Mouse (Mus musculus) G1E (cell line): ENCODE data around the gene Zdhhc17. TPM values are rescaled to one million over a fixed set of nuclear protein-coding genes. Genes with fewer than 3 reads are reported as not detected.
A peak's percentile ranks its signal among the peaks of the same experiment; 100 is the strongest.

Experiments
- ATAC-seq: 2 replicates; pipeline ENCODE4 v1.8.0; 2016; ENCODE audit warnings: mild to moderate bottlenecking; ENCODE audit not compliant: insufficient number of reproducible peaks, poor library complexity, low FRiP score, severe bottlenecking; ENCODE audit errors: extremely low read depth
- DNase-seq: peaks from one replicate; pipeline ENCODE4 v3.0.0; 2012; ENCODE audit warnings: low spot score
- H3K27me3 ChIP-seq: 2 replicates; pipeline ENCODE4 v1.6.1; 2012; ENCODE audit warnings: mild to moderate bottlenecking, low read length, inconsistent platforms; ENCODE audit not compliant: insufficient read depth
- H3K36me3 ChIP-seq: replicated peaks from 2 replicates; pipeline ENCODE3; 2012; ENCODE audit warnings: mild to moderate bottlenecking, inconsistent platforms
- H3K4me1 ChIP-seq: 2 replicates; pipeline ENCODE4 v1.6.1; 2012; ENCODE audit warnings: low read depth, low read length, inconsistent platforms, mixed read lengths; ENCODE audit not compliant: insufficient read depth
- H3K4me3 ChIP-seq: 2 replicates; pipeline ENCODE4 v1.5.1; 2012; ENCODE audit warnings: low read depth, mild to moderate bottlenecking, inconsistent platforms, low read length, moderate library complexity, mixed read lengths
- H3K9me3 ChIP-seq: replicated peaks from 2 replicates; pipeline ENCODE4 v1.6.1; 2012; ENCODE audit warnings: inconsistent platforms
- CTCF ChIP-seq: IDR thresholded peaks from 2 replicates; pipeline ENCODE4 v1.5.1; 2012; ENCODE audit warnings: low read depth, low read length, inconsistent platforms, mixed read lengths
- GATA1 ChIP-seq: IDR thresholded peaks from 2 replicates; pipeline ENCODE4 v1.6.1; 2012; ENCODE audit warnings: borderline replicate concordance, low read length, inconsistent platforms, mixed read lengths
- GATA2 ChIP-seq: IDR thresholded peaks from 2 replicates; pipeline ENCODE4 v1.6.1; 2012; ENCODE audit warnings: low read depth, low read length, inconsistent platforms, borderline replicate concordance
- POLR2AphosphoS5 ChIP-seq: IDR thresholded peaks from 2 replicates; pipeline ENCODE4 v1.6.1; 2012; ENCODE audit warnings: low read depth, low read length, inconsistent platforms; ENCODE audit not compliant: insufficient replicate concordance
- TAL1 ChIP-seq: conservative IDR thresholded peaks from 2 replicates; pipeline ENCODE4 v1.6.1; 2012; ENCODE audit warnings: low read depth, low read length, inconsistent platforms, mixed read lengths
- polyA plus RNA-seq: library from polyadenylated mRNA; stranded (reverse); fragments of >175 nt; gene quantifications from 2 replicates; pipeline ENCODE4 v1.2.3, GENCODE M21; 2012
- total RNA-seq, 2 experiments: library from RNA; stranded (forward) in 1 of 2; stranded (reverse) in 1 of 2; fragments of 200-1000 nt in 1 of 2; fragments of >200 nt in 1 of 2; fragmentation: Nextera tagmentation in 1 of 2; gene quantifications; 2 replicates each; pipeline ENCODE4 v1.2.3; 2014 to 2017

Zdhhc17 gene
- total and polyA plus RNA-seq, 3 experiments, result 1.5 to 102 (median 70.0) TPM

GRCm38 (mm10) chr10:111007687-111008086 lies 2.3 kb downstream of the Zdhhc17 start:
- ATAC-seq (no peak), DNase-seq (no peak)
- H3K4me3 ChIP-seq, result peak overlapping the region; percentile 88; the same call in 1 of the 2 replicates
- no peaks in the 10 kb centered on the region for H3K27me3 ChIP-seq
- H3K9me3 ChIP-seq, result no peaks in the 10 kb centered on the region
- peaks cover 61% of the 10 kb centered on the region for H3K4me1 ChIP-seq
- peaks cover 12% of the 10 kb centered on the region for H3K36me3 ChIP-seq
- no peak for TF ChIP-seq GATA2
- no peak for TF ChIP-seq GATA1
- TF ChIP-seq TAL1, result no peak

- H3K9me3 ChIP-seq, result no peaks in the 10 kb centered on the region
- H3K36me3 ChIP-seq, result peaks cover 12% of the 10 kb centered on the region
- peaks cover 46% of the 10 kb centered on the region for H3K4me1 ChIP-seq
- ATAC-seq (peak; percentile 74), DNase-seq (no peak)
- no peak for TF ChIP-seq GATA1
- TF ChIP-seq GATA2, result no peak
- TF ChIP-seq TAL1, result peak; percentile 45; the same call in 1 of the 2 replicates
- TF ChIP-seq POLR2AphosphoS5, result no peak
- peak overlapping the region; percentile 61; the same call in 1 of the 2 replicates for H3K4me3 ChIP-seq
- H3K27me3 ChIP-seq, result no peaks in the 10 kb centered on the region
Measured at GRCm38 (mm10) chr10:111005611-111006488, 4.1 kb downstream of the Zdhhc17 start.

- no peaks in the 10 kb centered on the region for H3K9me3 ChIP-seq
- DNase-seq (no peak), ATAC-seq (no peak; the same call in 1 of the 2 replicates)
- TF ChIP-seq CTCF (no peak), GATA1 (no peak), TAL1 (no peak), GATA2 (no peak), POLR2AphosphoS5 (no peak)
- no peaks in the 10 kb centered on the region for H3K27me3 ChIP-seq
- H3K36me3 ChIP-seq, result peaks cover 17% of the 10 kb centered on the region
- H3K4me1 ChIP-seq, result peaks cover 49% of the 10 kb centered on the region
- peak overlapping the region; percentile 40; the same call in 1 of the 2 replicates for H3K4me3 ChIP-seq
Measured at GRCm38 (mm10) chr10:111004220-111004619, 5.7 kb downstream of the Zdhhc17 start.

- H3K27me3 ChIP-seq, result no peaks in the 10 kb centered on the region
- no peak for DNase-seq
- no peak for TF ChIP-seq GATA1
- TF ChIP-seq CTCF, result no peak
- no peak for TF ChIP-seq POLR2AphosphoS5
- H3K4me3 ChIP-seq, result no peak overlapping the region
- ATAC-seq, result 0 out of 2 replicates have a peak, but pooled peaks have one; percentile 32
- no peaks in the 10 kb centered on the region for H3K9me3 ChIP-seq
- peaks cover 62% of the 10 kb centered on the region for H3K4me1 ChIP-seq
- peaks cover 32% of the 10 kb centered on the region for H3K36me3 ChIP-seq
Measured at GRCm38 (mm10) chr10:110999201-110999600, 10.7 kb downstream of the Zdhhc17 start.

- TF ChIP-seq GATA1 (no peak), CTCF (no peak), TAL1 (no peak), POLR2AphosphoS5 (no peak), GATA2 (no peak)
- DNase-seq (no peak), ATAC-seq (no peak)
- Histone ChIP-seq H3K36me3 (peaks cover 33% of the 10 kb centered on the region), H3K4me1 (peaks cover 70% of the 10 kb centered on the region), H3K9me3 (no peaks in the 10 kb centered on the region), H3K4me3 (no peak overlapping the region), H3K27me3 (no peaks in the 10 kb centered on the region)
Measured at GRCm38 (mm10) chr10:110997180-110997579, 12.8 kb downstream of the Zdhhc17 start.

- Histone ChIP-seq H3K27me3 (no peaks in the 10 kb centered on the region), H3K36me3 (peaks cover 32% of the 10 kb centered on the region), H3K9me3 (no peaks in the 10 kb centered on the region), H3K4me1 (peaks cover 90% of the 10 kb centered on the region), H3K4me3 (no peak overlapping the region; the same call in 1 of the 2 replicates)
- TF ChIP-seq CTCF (no peak), TAL1 (no peak), GATA2 (no peak), POLR2AphosphoS5 (no peak), GATA1 (no peak)
- no peak for DNase-seq
- ATAC-seq, result no peak
Measured at GRCm38 (mm10) chr10:110994761-110995160, 15.2 kb downstream of the Zdhhc17 start.

GRCm38 (mm10) chr10:110993249-110993648 lies 16.7 kb downstream of the Zdhhc17 start:
- DNase-seq (no peak), ATAC-seq (no peak)
- peaks cover 34% of the 10 kb centered on the region for H3K36me3 ChIP-seq
- H3K4me1 ChIP-seq, result peaks cover 90% of the 10 kb centered on the region
- no peaks in the 10 kb centered on the region for H3K27me3 ChIP-seq
- no peaks in the 10 kb centered on the region for H3K9me3 ChIP-seq
- TF ChIP-seq TAL1 (no peak), CTCF (no peak), GATA1 (no peak), POLR2AphosphoS5 (no peak)
- peak overlapping the region; percentile 50; the same call in 1 of the 2 replicates for H3K4me3 ChIP-seq
